Mouse (Mus musculus) olfactory bulb, adult 2 months (tissue): Measurements from ENCODE around the gene Desi2.

Source experiments
- CTCF ChIP-seq: fragments of 200-500 bp; IDR thresholded peaks from 2 replicates; pipeline ENCODE4 v1.5.1; 2012; ENCODE audit warnings: low read depth, mild to moderate bottlenecking, low read length, moderate library complexity; ENCODE audit not compliant: insufficient read depth
- POLR2A ChIP-seq: fragments of 200-500 bp; IDR thresholded peaks from 2 replicates; pipeline ENCODE4 v1.6.1; 2012; ENCODE audit warnings: mild to moderate bottlenecking, low read depth, low read length, moderate library complexity; ENCODE audit not compliant: insufficient read depth

GRCm38 (mm10) chr1:178182251-178182650 is 5.0 kb upstream of the Desi2 start:
- TF ChIP-seq CTCF = no peak
- TF ChIP-seq POLR2A = no peak
